Mouse (Mus musculus): ENCODE measurements around the gene Dync1i2.

- TF ChIP-seq CTCF (IDR thresholded peaks at IDR 0.05; ENCODE audit: insufficient read depth, low read depth, low read length), result no peak
- TF ChIP-seq POLR2A (IDR thresholded peaks at IDR 0.05; ENCODE audit: insufficient read depth, low read depth, low read length), result no peak
These were observed 22.6 kb upstream of the Dync1i2 start for GRCm38 (mm10) chr2:71188861-71189260.
